Mouse (Mus musculus): ENCODE results near the gene Dppa4.
"Not testable (repeated sequence)": the region's sequence is repeated elsewhere in the genome, so short reads cannot be mapped to it uniquely, and the experiment has no call there.

Dppa4 gene

DNA sequence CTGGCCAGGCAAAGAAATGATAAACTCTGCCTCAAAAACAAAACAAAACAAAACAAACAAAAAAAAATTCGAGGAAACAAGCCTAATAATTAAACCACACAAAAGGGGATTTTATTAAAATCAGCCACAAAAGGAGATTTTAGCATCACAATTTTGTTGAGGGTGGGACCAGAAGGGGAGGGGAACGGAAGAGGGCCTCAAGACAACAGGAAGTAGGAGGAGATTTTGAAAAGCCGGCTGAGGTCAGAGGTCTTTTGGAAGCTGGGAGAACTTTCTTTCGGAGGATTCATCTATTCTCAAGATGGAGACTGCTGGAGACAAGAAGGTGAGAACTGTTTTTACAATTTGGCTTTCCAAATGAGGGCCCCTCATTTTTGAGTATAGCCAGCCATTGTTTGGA is at the start of gene Dppa4:
Gene Dppa4, plus strand, starts transcription at position 217 of the 400 bp plus-strand sequence.
- ATAC-seq (ENCODE audit: low TSS enrichment), result no peak

DNA sequence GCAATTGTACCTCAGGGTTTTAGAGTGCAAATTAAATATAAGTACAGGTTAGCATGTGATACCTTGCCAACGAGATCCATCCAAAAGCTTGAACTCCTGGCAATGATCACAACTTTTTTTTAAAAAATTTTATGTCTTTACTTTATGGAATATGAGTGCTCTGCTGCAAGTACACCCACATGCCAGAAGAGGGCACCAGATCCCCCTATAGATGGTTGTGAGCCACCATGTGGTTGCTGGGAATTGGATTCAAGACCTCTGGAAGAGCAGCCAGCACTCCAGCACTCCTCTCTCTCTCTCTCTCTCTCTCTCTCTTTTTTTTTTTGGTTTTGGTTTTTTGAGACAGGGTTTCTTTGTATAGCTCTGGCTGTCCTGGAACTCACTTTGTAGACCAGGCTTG is 48.5 kb upstream of the Dppa4 start:
- ATAC-seq (ENCODE audit: low TSS enrichment), result no peak

DNA sequence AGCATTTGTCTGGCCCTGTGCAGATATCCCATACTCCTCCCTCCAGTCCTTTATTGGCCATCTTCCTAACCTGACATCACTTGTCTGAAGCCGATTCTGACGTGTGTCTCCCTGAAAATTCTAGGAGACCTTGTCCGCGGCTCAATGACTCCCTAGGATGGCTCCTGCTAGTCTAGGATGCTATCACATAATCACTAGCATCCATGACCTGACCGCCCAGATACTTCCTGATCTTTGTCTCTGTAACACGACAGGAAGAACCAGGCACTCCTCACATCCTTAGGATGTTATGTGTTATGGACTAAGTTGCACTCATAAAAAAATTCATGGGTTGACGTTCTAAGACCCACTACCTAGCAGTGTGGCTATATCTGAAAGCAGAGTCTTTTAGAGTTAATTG is 45.9 kb upstream of the Dppa4 start:
- no peak for ATAC-seq (ENCODE audit: low TSS enrichment)

DNA sequence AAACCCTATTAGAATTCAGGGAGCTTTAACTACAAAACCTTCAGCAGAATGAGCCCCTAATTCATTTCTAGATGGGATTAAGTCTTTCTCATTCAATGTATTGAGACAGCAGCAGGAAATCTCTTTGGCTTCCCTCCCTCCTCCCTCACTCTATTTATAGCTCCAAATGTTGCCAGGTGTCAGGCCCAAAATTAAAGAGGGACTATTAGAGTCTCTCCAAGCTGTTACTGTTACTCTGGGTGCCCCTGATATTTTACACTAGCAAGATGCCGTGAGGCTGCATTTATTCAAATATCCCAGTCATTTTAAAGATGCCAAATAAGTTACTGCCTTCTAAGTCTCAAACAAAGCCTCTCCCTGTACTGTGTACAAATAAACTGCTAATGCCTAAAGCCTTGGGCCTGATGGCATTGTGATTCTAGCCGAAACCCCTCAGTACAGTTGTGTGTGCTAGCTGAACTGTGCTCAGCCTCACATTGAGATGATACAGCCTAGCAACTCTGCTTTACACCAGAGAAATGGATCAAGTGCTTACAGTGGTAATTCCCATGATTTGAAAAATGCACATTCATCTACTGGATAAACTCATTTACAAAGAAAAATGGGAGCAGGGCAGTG is 36.4 kb upstream of the Dppa4 start:
- no peak for ATAC-seq (ENCODE audit: low TSS enrichment)

DNA sequence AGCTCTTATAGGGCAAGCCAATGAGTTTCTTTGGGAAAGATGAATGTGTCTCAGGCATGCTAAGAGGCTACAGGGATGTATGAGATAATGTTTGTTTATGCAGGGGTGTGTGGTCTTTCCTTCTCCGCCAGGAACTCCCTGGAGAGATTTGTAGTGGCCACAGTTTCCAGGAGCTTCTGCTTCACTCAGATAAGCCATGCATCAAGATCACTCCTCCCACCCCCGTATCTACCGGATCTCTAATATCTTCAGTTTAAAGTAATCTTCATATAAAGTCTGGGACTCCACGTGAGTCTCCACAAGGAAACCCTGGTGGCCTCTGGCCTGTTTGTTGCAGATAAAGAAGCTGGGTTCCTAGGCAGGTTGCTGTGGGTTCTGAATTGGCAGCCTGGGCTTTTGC is 30.7 kb upstream of the Dppa4 start:
- no peak for ATAC-seq (ENCODE audit: low TSS enrichment)

DNA sequence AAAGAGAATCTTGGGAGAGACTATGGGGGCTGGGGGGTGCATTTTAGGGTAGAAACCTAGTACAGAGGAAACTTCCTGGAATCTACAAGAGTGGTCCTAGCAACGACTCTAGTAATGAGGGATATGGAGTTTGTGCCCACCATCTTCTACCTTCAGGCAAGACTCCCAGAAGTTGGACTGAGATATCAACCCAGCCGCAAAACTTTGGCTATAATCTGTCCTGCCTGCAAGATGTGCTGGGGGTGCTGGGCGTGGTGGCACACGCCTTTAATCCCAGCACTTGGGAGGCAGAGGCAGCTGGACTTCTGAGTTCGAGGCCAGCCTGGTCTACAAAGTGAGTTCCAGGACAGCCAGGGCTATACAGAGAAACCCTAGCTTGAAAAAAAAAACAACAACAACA is 28.9 kb upstream of the Dppa4 start:
- ATAC-seq (ENCODE audit: low TSS enrichment), result no peak

DNA sequence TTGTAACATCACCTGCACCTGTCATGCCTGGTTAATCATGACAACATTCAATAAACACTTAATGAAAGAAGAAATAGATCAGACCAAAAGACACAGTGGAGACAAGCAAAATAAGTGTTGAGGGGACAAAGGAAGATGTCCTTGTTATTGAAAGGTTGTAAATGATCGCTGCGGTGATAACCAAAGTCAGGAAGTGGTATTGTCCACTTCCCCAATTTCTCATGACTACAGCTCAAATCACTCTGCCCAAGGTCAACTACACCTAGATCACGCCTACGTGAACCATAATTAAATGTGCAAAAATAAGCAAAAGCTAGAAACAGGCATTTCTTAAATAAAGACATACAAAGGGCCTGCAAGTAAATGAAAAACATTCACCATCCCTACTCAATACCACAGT is 24.0 kb upstream of the Dppa4 start:
- no peak for ATAC-seq (ENCODE audit: low TSS enrichment)

DNA sequence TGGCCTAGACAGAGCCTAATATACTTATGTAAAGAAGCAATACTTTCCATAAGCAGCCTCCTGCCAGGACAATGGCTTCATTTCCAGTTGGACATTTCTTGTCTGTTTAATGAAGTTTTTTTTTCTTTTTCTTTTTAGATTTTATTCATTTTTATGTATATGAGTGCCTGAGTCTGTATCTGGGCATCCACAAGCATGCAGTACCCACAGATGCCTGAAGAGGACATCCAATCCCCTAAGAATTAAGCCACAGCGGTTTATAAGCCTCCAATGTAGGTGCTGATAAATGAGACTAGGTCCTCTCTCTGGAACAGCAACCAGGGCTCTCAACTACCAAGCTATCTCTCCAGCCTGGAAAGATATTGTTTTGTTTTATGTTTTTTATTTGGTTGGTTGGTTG is 20.6 kb upstream of the Dppa4 start:
- ATAC-seq (ENCODE audit: low TSS enrichment), result no peak

DNA sequence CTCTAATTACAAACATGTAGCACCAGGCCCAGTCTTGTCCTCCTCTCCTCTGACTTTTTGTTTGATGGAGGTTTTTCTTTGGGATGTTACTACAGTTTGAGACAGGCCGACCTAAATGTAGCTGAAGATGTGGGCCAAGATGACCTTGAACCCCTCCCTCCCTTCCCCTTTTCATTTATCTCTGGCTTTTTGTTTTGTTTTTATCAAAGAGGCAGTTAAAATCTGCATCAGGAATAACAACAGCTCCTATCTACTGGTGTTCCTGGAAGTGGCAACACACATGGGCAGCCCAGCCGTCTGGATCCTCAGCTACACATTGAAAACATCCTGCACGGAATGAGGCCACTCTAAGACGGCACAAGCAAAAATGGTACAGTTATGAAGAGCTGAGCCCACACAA is 17.7 kb upstream of the Dppa4 start:
- no peak for ATAC-seq (ENCODE audit: low TSS enrichment)

DNA sequence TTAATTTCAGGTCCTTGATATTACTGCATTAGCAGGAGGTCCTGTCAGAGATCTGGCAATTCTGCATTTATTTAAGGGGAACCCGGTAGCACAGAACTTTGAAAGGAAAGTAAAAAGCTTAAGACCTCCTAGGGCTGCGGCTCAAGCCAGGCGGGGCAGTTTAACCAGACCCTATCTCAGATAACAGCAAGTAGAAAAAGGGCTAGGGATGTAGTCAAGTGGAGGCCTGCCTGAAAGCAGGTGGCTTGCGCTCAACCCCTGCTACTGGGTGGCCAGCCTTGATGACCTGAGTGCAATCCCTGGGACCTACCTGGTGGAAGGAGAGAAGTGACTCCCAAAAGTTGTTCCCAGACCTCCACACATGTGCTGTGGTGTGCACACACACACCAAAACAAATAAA is 6.6 kb upstream of the Dppa4 start:
- ATAC-seq (ENCODE audit: low TSS enrichment), result no peak

DNA sequence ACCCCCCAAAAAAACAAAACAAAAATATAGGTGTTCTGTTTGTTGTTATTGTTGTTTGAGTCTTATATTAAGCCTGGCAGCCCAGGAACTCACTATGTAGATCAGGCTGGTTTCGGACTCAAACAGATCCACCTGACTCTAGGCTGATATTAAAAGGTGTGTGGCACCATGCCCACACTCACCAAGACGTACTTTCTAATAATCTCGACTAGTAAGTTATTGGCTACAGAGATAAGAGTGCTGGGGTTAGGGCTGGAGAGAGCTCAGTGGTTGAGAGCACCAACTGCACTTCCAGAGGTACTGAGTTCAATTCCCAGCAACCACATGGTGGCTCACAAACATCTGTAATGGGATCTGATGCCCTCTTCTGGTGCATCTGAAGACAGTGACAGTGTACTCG is 2.6 kb upstream of the Dppa4 start:
- ATAC-seq (ENCODE audit: low TSS enrichment), result no peak

DNA sequence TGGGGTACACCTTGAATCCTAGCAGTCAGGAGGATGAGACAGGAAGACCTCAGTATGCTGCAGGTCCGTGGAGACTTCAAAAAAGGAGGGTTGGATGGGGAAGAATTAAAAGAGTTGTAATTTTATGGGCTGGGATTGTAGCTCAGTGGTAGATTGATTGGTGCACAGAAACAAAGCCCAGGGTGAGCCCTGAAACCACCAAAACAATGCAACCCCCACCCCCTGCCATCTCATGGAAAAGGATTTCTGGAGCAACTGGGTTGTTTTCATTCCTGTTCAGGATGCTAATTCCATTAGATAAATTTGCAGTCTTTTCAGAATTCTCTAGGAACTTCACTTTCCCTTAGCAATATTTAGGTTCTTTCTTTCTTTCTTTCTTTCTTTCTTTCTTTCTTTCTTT is 732 bp upstream of the Dppa4 start:
- no peak for ATAC-seq (ENCODE audit: low TSS enrichment)

DNA sequence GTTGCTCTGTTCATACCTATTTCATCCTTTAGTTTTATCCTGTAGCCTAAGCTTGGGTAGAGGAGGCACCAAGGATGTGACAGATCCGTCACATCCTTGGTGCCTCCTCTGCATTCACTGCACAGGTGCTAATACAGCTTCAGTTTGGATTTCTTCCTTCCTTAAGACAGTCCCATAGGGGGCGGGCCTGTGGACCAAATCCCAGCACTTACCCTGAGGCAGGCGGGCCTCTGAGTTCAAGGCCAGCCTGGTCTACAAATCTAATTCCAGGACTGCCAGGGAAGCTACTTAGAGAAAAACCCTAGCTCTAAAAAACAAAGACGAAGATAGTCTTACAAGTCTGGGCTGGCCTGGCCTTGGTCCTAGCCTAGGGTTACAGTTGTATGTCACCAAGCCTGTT is 2.0 kb downstream of the Dppa4 start:
- ATAC-seq (ENCODE audit: low TSS enrichment), result no peak

DNA sequence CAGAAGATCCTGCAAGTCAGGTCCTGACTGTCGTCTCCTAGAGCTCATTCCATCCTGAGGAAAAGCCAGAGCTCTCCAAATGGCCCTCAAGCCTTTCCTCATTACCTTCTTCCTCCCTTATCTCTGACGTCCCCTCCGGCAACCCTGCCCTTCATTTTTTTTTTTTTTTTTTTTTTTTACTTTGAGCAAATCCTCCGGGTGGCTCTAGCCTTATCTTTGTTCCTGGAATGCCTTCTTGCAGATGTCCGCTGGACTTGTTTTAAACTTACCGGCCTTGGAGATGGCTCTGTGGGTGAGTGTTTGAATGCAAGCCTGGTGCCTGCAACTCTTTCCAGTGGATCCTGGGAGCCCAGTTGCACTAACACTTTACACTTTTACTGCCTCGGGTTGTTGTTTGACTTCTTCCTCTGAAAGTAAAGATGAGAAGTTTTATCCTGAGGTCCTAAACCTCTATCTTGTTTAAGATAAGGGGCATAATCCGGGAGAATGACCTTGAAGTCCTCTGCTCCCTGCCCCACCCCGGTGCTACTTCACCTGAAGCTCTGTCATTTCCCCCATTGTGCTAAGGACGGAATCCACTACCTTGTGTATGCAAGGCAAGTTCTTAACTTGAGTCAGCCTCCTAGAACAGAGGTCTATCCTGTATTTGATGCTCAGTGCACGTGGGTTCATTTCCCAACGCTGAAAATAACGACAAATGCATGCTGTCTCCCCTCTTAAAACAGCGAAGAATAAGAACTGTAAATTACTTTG is 14.0 kb downstream of the Dppa4 start:
- ATAC-seq (ENCODE audit: low TSS enrichment), result no peak

DNA sequence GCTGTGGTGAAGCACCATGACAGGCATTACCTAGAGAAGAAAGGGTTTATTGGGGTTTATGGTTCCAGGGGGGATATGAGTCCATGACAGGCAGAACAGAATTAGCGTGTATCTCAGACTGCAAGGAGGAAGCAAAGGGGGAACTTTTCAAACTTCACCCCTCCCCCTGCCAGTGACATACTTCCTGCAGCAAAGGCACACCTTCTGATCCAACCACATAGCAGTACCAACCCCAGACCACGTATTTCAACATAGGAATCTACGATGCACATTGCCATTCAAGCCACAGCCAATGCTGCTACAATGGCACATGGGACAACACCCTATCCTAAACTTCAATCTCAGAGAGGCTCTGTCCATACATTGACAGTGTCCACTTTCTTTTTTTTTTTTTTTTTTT is 16.4 kb downstream of the Dppa4 start:
- ATAC-seq (ENCODE audit: low TSS enrichment), result no peak

DNA sequence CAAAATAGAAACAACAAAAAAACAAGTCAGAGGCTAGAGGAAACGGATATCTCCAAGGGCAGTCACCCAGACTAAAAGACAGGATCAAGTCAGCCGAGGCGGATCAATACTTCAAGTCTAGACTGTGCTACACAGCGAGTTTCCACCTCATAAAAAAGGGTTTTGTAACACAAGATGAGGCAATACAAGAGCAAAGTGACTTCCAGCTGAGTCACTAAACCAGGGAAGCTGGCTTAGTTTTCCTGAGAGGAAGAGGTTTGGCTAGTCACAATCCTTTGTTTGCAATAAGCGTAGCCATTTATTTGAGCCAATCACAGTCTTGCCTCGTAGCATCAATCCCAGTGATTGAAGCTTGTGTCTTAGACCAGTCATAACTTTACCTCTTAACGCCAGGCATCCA is 20.0 kb downstream of the Dppa4 start, which contains the start of gene Dppa2:
Gene Dppa2, plus strand, starts transcription at position 400 of the 400 bp plus-strand sequence.
- ATAC-seq (ENCODE audit: low TSS enrichment), result no peak

DNA sequence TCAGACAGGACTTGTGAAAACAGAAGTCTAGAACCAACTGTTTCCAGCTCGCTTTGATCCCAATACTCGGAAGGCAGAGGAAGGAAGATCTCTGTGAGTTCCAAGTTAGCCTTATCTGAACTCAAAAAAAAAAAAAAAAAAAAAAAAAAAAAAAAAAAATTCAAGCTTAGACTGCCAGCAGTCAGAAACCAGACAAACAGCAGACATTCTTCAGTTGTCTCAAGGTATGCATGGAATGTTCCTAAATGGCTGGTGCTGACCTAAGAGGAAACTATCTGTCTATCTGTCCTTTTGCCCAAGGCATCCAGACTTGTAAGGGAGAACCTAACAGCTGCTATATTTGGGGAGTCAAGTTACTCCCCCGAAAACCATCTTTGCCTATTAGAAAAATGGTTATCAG is 20.4 kb downstream of the Dppa4 start:
- ATAC-seq (ENCODE audit: low TSS enrichment), result no peak

DNA sequence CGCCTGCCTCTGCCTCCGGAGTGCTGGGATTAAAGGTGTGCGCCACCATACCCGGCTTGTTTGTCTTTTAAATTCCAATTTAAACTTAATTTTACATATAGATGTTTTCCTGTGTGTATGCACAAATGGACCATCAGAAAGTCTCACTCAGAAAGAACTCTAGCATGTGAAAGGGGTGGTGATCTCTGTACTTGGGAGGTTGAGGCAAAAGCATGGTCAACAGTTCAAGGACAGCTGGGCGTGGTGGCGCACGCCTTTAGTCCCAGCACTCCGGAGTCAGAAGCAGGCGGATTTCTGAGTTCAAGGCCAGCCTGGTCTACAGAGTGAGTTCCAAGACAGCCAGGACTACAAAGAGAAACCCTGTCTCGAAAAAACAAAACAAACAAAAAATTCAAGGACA is 25.4 kb downstream of the Dppa4 start:
- not testable (repeated sequence) for ATAC-seq (ENCODE audit: low TSS enrichment)

DNA sequence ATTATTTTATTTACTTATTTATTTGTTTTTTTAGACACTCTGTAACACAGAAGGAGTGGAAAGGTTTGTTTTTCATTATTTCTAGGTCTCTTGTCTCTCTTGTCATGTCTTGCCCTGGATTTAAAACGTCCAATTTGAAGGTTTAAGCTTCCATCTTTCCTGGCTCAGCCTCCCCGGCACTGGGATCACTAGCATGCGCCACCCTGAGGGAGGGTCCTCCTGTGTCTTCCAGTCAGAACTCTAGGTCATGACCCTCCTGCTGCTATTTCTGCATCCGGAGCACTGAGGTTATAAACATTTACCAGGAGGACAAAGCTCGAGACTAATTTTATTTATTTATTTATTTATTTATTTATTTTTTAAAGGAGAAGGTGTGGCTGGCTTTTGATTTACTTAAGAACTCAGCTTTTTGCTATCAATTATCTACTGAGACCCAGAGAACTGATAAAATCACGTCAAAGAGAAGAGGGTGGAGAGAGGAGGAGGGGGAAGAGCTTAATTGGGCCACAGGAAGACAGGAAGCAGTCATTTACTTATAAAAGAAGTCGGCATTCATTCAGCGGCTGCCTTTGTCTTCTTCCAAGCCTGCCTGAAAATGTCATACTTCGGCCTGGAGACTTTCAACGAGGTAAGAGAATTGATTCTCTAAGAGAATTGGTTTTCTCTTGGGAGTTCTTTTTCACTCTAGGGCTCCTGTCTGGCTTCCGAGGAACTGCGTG is 26.5 kb downstream of the Dppa4 start:
- no peak for ATAC-seq (ENCODE audit: low TSS enrichment)

DNA sequence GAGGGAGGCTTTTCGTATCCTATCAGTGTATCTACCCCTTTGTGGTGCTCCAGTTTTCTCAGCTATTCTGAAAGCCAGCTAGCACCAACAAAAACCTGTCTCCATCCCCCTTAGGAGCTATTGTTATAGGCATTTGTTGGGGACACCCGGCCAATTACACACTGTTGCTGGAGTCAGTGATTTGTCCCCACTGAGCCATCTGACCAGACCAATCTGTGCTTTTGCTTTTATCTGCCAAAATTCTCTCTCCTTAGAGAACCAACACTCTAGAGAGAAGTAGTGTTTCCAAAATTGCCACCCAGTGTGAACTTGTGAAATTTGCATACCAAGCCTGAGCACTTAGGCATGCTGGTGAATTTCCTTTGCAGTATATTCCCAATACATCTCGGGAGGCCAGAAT is 31.8 kb downstream of the Dppa4 start:
- ATAC-seq (ENCODE audit: low TSS enrichment), result peak; percentile 89

DNA sequence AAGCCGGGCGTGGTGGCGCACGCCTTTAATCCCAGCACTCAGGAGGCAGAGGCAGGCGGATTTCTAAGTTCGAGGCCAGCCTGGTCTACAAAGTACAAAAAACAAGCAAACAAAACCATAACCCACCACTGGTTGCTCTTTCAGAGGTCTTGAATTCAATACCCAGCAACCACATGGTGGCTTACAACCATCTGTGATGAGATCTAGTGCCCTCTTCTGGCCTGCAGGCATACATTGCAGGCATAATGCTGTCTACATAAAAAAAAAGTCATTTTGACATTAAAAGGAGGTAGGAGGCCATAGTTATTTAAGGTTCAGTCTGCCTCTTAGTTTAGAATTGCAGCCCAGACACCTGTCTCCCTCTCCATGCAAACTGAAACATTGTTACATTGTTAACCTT is 37.2 kb downstream of the Dppa4 start:
- no peak for ATAC-seq (ENCODE audit: low TSS enrichment)

DNA sequence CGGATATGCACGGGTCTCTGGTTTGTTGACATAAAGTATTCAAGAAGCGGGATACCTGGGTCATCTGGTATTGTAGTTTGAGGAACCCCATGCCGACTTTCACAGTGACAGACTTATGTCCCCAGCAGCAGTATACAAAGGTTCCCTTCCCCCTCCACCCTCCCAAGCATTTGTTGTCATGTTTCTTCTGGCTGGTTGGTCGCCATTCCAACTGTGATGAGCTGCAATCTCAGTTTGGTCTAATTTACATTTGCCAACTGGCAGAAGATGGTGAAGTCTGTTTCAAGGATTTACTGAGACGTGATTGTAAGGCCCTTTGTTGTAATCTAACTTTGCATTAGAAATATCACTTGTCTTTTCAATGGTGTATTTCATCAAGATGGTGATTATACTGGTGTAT is 39.6 kb downstream of the Dppa4 start:
- ATAC-seq (ENCODE audit: low TSS enrichment), result no peak

All from frontal cortex, adult (tissue).